Mouse (Mus musculus): ENCODE measurements around the gene Fxr2.

The Fxr2 gene

DNA sequence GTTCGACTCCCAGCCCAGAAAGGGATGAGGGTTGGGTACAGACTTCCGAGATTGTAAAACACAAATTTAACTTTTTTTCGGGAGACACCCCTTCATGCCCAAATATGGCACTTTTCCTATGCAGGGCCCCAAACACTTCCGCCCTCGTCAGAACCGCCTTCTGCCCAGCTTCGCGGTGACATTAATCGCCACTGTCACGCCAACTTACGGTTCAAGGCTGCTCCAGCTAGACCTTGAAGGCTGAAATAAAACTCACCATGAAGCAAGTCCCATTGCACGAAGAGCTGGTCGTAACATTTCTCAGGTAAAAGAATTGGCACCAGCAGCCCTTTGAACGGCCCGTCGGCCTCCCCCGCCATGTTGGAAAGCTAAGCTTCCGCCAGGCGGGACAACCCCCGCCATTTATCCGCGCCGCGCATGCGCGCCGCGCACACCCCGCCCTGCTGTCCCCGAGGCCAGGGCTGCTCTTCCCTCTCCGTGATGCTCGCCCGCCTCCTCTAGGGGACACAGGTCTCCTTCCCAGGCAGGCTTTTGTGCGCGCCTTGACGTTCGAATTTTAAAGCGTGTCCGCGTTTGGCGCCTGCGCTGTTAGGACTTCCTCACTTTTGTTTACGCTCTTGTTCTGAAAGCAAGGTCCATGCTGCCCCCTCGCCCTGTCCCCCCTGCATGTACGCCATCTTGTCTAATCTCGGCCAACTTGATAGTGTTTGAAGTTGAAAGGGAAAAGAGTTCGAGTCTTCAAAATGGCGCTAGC lies 29.6 kb downstream of the Fxr2 start, which contains the start of gene Mpdu1:
Mpdu1 (minus strand) TSS at position 430 of the 754 bp plus-strand sequence.
- peak; percentile 92 to 94 for DNase-seq

DNA sequence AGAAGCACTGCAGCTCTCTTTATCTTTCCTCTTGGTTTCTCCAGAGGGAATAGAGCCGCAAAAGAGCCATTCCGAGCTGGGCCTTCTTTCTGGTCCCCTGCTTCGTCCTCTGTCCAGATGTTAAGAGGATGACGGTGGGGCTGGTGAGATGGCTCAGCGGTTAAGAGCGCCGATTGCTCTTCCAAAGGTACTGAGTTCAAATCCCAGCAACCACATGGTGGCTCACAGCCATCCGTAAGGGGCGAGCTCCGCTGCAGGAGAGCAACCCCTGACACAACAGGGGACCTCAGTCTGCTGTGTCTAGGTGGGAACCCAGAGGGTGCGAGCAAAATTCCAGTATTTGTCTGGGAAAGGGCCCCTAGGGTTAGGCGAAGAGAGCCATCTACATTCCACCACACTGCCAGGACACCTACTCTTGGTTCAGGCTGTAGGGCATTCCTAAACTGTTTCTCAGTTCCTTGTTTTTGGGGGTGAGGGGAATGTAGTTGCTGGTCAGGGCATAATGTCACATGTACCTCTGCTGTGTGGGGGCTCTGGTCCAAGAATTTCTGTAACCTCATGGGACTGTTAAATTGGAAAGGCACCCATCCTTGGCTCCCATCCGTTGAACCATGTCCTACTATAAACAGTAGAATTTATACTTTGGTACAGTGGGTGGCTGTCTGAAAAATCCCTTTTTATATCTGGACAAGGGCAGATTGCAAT lies 30.3 kb downstream of the Fxr2 start:
- DNase-seq: no peak

DNA sequence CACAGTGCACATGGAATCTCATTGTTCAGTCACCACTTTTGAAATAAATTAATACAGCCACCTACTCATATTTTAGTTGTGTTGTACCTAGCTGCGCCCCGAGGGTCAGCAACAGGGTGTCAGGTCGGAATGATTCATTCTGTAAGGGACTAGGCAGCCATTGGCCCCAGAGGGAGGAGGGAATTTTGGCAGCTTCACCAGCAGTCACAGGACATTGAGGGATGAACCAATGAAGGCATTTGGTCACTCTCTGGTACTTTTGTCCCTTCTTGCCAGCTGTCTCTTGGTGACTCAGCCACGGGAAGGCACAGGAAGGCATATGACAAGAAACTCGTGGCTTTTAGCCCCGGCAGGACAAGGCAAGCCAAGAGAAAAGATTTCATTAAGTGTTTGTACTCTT lies 31.0 kb downstream of the Fxr2 start:
- DNase-seq: no peak

DNA sequence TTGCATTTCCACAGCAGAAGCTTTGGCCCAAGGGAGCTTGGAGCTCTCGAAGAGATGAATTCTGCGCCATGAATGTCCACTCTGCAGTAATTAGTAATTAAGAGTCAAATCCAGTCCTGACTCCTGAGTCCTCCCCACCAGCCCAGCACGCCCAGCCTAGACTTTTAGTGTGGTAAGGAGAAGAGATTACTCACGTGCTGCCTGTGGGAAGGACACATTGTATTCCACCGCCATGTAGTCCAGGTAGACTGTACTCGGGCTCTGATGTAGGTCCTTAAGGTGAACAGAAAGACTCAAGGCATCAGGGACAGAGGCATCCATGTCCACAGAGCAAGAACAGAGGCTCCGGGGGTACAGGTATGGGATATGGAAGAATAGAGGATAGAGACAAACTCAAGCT lies 32.1 kb downstream of the Fxr2 start:
- no peak for DNase-seq

DNA sequence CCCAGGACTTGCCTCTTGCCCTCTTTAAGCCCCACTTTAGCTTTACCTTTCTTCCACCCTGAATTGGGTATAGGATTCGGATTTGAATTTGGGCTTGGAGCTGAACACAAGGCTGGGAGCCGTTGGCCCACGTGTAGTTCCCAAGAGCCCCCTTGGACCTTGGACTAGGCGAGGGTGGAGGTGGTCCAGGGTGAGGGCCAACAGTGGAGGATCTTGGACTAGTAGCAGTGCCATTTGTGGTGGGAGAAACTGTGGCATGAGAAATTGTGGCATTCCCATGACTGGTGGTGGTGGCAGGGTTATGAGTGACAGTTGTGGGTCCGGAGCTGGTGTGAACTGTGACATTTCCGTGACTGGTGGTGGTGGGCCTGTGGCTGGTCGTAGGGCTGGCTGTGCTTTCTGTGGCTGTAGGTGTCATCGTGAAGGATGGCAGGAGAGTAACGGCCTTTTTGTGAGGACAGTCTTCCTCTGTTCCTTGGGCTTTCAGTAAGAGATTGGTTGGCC lies 32.7 kb downstream of the Fxr2 start:
- no peak for DNase-seq

DNA sequence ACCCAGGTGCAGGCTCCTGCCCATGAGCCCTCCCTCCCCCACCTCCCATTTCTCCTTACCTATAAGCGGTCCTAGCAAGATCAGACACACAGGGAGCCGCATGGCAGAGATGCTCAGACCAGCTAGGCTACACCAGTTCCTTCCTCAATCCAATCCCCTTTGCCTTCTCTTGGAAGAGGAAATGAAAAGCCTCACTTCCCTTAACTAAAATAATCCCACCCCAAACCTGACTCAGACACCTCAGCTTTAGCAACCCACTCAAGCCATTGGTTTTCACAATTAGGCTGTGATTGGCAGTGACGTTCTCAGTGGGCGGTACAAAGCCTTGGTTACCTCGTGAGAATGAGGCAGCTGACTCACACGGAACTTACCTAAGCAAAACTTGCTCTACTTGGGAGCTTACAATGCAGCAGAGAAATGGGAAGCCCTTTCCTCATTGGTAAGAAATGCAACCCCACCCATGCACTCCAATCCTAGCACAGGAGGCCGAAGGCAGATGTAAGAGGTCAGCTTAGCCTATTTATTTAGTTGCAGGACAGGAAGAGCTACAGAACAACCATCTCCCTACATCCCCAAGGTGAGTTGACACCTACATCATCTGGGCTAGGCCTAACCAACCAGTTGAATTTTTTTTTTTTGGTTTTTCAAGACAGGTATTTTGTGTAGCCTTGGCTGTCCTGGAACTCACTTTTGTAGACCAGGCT lies 33.3 kb downstream of the Fxr2 start, which contains the start of gene Cd68:
Cd68 (minus strand) TSS at position 193 of the 704 bp plus-strand sequence.
- DNase-seq: peak; percentile 83 to 87

DNA sequence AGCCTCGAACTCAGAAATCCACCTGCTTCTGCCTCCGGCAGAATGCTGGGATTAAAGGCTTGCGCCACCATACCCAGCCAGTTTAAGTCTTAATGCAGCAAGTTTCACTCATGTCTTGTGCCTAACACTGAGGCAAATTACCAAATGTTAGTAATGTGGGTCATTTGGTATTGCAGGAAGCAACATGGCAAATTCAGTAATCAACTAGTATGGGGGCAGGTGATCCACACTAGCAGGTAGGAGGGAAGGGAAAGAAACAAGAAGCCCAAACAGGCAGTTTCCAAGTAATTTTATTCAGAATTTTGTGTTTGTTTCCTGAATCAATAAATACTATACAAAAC lies 33.8 kb downstream of the Fxr2 start:
- no peak for DNase-seq

DNA sequence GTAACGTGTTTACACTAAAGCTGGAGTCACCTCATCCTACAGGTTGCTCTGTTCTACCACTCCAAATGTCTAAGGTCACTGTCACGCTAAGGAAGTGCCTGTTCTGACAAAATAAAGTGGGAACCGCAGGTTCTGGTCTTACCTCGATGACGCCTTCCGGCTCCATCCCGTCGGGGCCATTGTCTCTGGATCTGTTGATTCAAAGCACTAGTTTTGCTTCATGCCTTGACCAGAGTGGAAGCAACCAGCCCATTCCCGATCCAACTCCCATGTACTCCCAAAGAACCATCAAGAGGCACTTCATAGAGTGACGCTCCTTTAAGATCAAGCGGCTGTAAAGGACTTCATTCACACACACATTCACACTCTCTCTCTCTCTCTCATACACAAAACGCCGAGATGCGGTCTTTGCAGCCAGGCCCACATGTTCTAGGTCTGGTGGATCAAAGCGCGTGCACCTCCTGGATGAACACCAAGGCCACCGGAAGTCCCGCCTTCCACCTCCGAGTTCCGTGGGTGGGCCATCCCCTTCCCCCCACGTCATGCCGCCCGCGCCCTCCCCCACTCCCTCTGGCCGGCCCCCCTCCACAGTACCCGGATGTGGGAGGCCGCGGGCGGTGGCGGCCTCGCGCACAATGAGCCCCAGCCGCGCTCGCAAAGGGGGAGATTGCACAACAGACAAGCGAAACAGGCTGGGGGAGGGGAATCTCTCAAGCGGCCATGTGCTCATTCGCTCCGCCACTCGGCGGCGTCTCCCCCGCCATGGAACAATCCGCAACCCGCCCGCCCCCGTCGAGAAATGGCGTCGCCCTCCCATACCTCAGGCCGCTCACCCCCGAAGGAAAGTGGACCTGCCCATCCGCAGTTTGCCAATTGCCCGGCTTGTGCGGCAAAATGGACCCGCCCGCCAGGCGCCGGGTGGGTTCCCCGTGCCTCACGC lies 38.3 kb downstream of the Fxr2 start:
- DNase-seq: peak; percentile 97 to 98

DNA sequence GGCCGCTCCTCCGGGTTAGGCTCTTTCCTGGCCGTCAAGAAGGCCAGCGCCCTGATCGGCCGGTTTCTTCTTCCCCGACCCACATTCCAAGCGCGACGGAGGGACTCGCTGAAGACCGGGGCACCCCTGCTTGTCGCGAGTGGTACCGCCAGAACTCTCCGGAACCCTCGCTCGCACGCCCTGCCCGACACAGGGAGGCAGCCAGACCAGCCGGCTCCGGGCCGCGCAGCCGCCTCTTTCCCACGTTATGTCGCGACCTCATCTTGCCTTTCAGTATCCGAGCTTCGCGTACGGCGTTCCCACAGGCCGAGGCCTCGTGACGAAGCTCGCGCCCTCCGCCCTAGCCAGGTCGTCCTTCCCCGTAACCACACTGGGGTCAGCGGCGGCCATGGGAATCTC lies 38.9 kb downstream of the Fxr2 start:
- DNase-seq: no peak

DNA sequence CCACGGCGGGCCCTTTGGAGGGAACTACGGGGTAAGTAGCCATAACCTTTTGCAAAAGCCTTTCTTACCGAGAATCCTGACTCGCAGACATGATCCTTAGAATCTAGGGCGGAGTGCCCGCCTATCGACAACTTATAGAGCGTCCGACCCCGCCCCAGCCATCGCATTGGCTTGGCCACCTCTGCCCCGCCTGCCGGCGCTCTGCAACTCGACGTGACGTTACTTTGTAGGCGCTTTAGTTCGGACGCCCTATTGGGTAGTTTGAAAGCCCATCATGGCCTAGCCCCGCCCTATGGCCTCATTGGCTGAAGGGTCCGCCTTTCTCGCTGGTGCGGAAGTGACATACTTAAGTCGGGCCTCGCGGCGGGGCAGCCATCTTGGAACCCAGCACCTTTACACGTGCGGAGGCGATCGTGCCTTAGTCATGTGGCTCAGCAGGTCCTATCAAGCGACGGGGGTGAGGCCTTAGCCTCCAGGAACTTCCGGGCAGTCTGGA lies 39.5 kb downstream of the Fxr2 start, which contains the start of gene Eif4a1:
Eif4a1 (minus strand) TSS at position 213 of the 496 bp plus-strand sequence.
- peak; percentile 97 to 99 for DNase-seq

DNA sequence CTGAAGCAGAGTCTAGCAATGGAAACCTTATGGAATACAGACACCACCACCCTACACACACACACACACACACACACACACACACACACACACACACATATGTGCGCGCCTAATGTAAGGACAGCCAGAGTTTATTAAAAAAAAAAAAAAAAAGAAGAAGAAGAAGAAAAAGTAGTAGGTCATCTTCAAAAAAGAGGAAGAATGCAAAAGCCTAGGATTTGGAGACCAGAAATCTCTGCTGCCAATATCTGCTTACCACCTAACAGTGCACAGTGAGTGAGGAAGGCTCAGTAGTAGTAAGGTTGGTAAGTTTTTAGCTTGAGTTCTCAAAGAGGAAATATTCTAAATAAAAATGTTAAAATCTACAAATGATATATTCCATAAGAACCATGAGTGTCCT lies 46.4 kb downstream of the Fxr2 start:
- no peak for DNase-seq

DNA sequence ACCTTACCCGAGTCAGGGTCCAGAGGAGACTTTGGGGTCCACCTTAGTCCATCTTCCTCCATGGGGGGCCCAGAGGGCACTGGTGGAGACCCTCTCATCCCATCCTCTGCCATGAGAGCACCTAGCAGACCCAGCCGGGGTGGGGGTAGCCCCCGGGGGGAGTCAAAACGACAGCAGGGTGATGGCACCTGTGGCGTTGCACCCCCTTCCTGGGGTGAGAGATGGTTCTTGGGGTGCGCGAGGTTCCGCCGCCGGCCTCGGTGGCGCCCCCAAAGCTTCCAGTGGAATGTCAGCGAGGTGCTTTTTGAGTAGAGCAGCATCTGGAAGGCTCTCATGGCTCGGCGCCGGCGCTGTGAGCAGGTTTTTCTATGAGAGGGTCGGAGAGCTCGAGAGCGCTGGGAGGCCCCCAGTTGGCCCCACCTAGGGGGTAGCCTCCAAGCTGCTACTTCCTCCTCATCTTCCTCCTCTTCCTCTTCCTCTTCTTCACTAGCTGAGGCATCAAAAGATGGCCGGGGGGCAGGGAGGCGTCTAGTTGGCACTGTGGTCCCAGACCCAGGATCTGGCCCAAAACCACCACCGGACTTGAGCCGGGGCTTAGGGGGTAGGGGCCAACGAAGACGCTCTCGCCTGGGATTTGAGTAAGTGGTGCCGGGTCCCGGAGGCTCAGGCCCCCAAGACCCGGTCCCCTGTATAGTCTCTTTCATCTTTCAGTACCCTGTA lies 47.5 kb downstream of the Fxr2 start:
- DNase-seq: no peak

DNA sequence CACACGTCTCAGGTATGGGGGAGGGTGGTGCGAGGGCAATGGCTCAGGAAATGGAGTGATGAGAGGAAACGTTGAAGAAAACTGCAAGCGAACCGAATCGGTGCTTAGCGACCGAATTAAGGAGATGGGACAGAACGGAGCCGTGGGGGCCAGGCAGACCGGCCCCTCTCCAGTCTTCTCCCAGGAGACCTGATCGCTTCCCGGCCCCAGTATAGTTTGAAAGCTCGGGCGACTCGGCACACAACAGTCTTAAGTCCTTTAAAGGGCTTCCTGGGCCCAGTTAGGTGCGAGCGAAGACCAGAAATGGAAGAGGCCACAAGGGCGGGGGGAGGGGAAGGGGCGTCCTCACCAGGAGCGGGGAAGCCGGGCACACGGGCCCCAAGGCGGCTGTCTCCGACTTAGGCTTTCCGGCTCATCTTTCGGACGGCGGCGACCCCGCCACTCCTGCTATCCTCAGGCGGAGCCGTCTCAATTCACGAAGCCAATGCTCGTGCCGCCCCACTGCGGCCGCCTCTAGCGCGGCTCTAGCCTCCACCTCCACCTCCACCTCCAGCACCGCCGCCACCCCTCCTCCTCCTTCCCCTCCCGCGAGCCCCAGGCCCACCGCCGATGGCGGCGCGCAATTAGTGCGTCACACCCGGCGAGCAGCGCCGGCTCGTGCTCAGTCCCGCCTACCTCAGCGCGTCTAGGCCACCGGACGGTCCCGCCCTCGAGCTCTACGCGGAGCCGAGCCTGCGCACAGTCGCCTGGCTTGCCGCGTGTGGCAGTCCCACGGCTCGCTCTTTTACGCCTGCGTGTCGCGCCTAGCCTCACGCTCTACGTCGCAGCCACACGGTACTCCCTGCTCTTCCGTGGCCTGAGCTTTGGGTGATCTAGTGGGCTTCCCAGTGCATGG lies 48.8 kb downstream of the Fxr2 start, which contains the start of gene Senp3:
Senp3 (minus strand) TSS at position 771 of the 895 bp plus-strand sequence.
- DNase-seq: peak; percentile 96 to 97

DNA sequence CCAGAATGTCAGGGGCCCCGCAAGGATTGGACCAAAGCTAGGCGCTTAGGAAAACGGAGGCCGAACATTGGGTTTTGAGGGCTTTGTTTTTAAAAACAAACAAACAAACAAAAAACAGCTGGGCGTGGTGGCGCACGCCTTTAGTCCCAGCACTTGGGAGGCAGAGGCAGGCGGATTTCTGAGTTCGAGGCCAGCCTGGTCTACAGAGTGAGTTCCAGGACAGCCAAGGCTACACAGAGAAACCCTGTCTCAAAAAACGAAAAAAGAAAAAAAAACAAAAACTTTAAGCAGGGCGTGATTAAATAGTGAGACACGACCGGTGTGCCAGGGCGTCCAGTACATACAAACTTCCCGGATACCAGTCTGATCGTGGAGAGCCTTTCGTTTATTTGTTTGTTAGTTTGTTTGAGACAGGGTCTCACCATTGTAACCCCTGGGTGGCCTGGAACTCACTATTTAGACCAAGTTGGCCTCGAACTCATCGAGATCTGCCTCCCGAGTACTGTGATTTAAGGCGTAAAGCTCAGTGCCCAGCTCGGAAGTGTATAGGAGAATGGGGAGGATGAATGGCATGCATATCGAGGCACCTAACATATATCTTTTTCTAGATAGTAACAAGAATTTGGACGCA lies 49.5 kb downstream of the Fxr2 start:
- DNase-seq: no peak

DNA sequence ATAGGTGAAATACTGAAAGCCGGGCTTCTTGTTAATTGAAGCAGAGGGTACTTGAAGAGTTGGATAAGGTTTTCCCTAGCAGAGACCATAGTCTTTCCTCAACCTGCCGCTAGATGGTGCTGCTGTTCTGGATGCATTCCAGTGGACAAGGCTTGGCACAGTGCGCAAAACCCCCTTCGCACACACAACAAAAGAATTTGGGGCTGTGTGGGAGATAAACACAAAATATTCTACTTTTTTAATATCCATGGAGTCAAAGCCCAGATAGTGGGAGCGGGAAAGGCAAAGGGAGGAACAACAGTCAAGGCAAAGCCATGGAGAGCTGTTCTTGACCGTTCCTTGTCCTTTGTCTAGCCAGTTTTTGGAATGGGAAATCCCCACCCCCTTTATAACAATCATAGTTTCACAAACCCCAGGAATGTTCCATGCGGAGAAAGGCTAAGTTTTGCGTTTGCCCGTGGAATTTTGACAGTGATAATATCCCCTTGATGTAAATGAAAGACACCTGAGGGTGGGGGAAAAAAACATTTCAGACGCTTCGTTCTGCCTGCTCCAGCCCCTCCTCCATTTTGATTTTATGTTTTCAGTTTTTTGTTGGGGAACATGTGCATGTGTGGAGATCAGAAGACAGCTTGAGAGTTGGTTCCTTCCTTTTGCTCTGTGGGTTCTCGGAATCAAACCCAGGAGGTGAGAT lies 50.2 kb downstream of the Fxr2 start:
- peak; percentile 88 to 89 for DNase-seq

DNA sequence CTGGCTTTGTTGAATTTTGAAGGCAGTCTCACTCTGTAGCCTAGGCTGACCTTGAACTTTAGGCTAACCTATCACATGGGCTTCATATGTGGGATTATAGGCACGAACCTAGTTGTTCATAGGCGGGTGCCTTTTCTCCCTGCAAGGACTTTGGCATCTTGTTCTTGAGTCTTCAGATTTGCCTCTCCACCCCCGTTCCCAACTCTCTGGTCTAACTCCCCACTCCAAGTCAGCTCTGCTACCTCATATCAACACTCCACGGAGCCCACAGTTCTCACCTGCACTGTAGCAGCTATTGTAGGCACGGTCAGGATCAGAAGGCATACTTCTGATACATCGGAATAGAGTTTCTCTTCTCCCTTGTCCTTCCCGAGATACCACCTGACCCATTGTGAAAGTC lies 50.8 kb downstream of the Fxr2 start:
- no peak for DNase-seq

DNA sequence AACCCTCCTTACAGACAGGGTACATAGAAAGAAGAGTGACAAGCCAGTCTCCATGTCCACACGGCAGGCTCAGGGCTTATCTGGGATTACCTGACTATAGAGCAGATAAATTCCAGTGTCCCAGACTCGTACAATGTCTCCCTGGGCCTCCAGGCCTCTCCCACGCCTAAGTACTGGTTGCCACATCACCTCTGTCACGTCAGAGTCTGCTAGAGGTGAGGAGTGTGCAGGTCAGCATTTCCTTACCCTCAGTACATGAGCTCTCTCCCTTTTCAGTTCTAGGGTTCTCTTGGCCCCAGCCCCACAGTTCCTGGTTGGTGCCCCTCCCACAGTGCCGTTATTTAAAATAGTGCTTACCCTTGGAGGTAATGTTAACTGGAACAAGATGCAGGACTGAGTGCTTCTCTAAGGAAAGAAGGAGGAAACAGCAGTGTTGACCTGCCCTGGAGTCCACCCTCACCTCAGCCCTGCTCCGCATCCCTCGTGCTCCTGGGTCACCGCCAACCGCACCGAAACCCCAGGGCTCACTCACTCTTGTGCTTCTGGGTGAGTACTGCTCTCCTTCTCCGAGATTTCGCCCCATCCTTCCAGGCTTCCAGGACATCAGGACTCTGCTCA lies 51.4 kb downstream of the Fxr2 start:
- DNase-seq: no peak

DNA sequence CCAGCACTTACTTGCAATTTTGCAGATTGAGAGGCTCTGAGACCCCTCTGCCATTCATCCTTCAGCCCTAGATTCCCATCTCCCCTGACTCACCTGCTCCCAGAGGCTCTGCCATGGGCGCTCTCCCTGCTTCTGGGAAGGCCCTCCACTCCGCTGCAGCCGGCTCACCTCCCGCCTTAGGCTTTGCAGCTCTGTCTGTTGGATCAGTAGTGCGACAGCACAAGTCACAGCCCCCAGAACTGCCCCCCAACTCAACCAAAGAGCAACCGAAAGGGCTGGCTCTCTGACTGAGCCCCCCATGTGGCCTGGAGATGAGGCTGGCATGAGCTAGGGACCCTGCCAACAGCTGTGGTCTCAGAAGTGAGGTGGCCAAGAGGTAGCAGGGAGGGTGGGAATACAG lies 52.1 kb downstream of the Fxr2 start:
- no peak for DNase-seq
